Mouse (Mus musculus) heart, adult 2 months (tissue): ENCODE measurements around the gene Map2k6.

Experiments used
- CTCF ChIP-seq: fragments of 200-600 bp; IDR thresholded peaks from 2 replicates; pipeline ENCODE4 v1.8.1; 2022; ENCODE audit warnings: antibody characterized with exemption, mild to moderate bottlenecking, moderate library complexity
- POLR2A ChIP-seq: fragments of 200-500 bp; IDR thresholded peaks from 2 replicates; pipeline ENCODE4 v1.6.1; 2011; ENCODE audit warnings: mild to moderate bottlenecking, low read depth, low read length, control low read depth; ENCODE audit not compliant: insufficient read depth

- no peak for TF ChIP-seq CTCF
- TF ChIP-seq POLR2A: no peak
These were observed 2.8 kb upstream of the Map2k6 start for GRCm38 (mm10) chr11:110396085-110396484.
